Mouse (Mus musculus): ENCODE data around the gene Galnt13.

- TF ChIP-seq MYOD1 (IDR thresholded peaks at IDR 0.05; ENCODE audit: control insufficient read depth, insufficient read length, low read depth) = no peak
- no peak for TF ChIP-seq CTCF (IDR thresholded peaks at IDR 0.05; ENCODE audit: control insufficient read depth, insufficient read depth, insufficient read length)
- no peak for TF ChIP-seq MYOG (IDR thresholded peaks at IDR 0.05; ENCODE audit: control insufficient read depth, extremely low read depth, insufficient read length)
- no peak for TF ChIP-seq FOSL1 (IDR thresholded peaks at IDR 0.05; ENCODE audit: insufficient read depth, low read length, poor library complexity, severe bottlenecking)
- TF ChIP-seq MAX (IDR thresholded peaks at IDR 0.05) = no peak
- TF ChIP-seq CEBPB (IDR thresholded peaks at IDR 0.05; ENCODE audit: low read depth) = no peak
- TF ChIP-seq USF1 (IDR thresholded peaks at IDR 0.05; ENCODE audit: low read depth) = no peak
These were observed 665.2 kb downstream of the Galnt13 start for GRCm38 (mm10) chr2:55101279-55101678.
